Mouse (Mus musculus) liver, postnatal 0 days (tissue): ENCODE measurements at regions not wholly inside any gene's neighbourhood (a gene's known extent, or its start where the extent isn't known, plus 50 kb on each side); places are given as distances from the start of the nearest gene placed in this dataset.

Experiments
- CTCF ChIP-seq: sonication (generic); IDR thresholded peaks from 2 replicates; pipeline ENCODE4 v1.5.1; 2016; ENCODE audit warnings: antibody characterized with exemption, low read depth
- EP300 ChIP-seq: IDR thresholded peaks from 2 replicates; pipeline ENCODE4 v1.6.1; 2016; ENCODE audit warnings: antibody characterized with exemption, low read depth, mild to moderate bottlenecking

GRCm38 (mm10) chr1:91716836-91717235 is 84.4 kb upstream of the Twist2 start:
- TF ChIP-seq CTCF, result no peak
- TF ChIP-seq EP300, result no peak
